Mouse (Mus musculus) kidney, embryonic 15.5 days (tissue): ENCODE results near the gene Mad1l1. TPM values are rescaled to one million over a fixed set of nuclear protein-coding genes. Genes with fewer than 3 reads are reported as not detected.

ENCODE experiments used
- ATAC-seq: fragments of 200-750 bp; cut with Nextera tagmentation; replicated peaks from 2 replicates; pipeline ENCODE4 v1.8.0; 2017; ENCODE audit warnings: moderate TSS enrichment; ENCODE audit not compliant: low FRiP score
- H3K27ac ChIP-seq: fragments of 300-500 bp; sonication (generic); 2 replicates; pipeline ENCODE4 v1.5.1; 2015; ENCODE audit warnings: mild to moderate bottlenecking, inconsistent platforms
- H3K27me3 ChIP-seq: fragments of 300-500 bp; sonication (generic); 2 replicates; pipeline ENCODE4 v1.6.1; 2015; ENCODE audit warnings: inconsistent platforms
- H3K36me3 ChIP-seq: fragments of 300-500 bp; sonication (generic); 2 replicates; pipeline ENCODE4 v1.6.1; 2015; ENCODE audit warnings: inconsistent platforms
- H3K4me1 ChIP-seq: fragments of 300-500 bp; sonication (generic); 2 replicates; pipeline ENCODE4 v1.6.1; 2015; ENCODE audit warnings: inconsistent platforms
- H3K4me2 ChIP-seq: fragments of 300-500 bp; sonication (generic); 2 replicates; pipeline ENCODE4 v1.6.1; 2015; ENCODE audit warnings: moderate library complexity, mild to moderate bottlenecking, inconsistent platforms
- H3K4me3 ChIP-seq: fragments of 300-500 bp; sonication (generic); replicated peaks from 2 replicates; pipeline ENCODE4 v1.5.1; 2015; ENCODE audit warnings: mild to moderate bottlenecking, inconsistent platforms
- H3K9ac ChIP-seq: fragments of 300-500 bp; sonication (generic); 2 replicates; pipeline ENCODE4 v1.6.1; 2015; ENCODE audit warnings: mild to moderate bottlenecking, inconsistent platforms
- H3K9me3 ChIP-seq: fragments of 300-500 bp; sonication (generic); replicated peaks from 2 replicates; pipeline ENCODE4 v1.6.1; 2016; ENCODE audit warnings: inconsistent platforms
- WGBS: fragments of 180-500 bp; shearing (Covaris S2); methylation state at CpG from one replicate; pipeline ENCODE4 v1.1.7; 2015; ENCODE audit warnings: mixed read lengths; 5-methylcytosine and 5-hydroxymethylcytosine counted together
- polyA plus RNA-seq: library from polyadenylated mRNA; unstranded; fragments of >200 nt; fragmentation: Nextera tagmentation; extraction: Ambion mirVana; gene quantifications from 2 replicates; pipeline ENCODE4 v1.2.1, GENCODE M21; 2015

The Mad1l1 gene
- polyA plus RNA-seq, 1 experiment from 2014 or later = 53.0 TPM

- H3K4me2 ChIP-seq = no peak overlapping the region
- H3K27me3 ChIP-seq = no peaks in the 10 kb centered on the region
- H3K9me3 ChIP-seq = no peaks in the 10 kb centered on the region
- 85% methylated on average over 1 of the region's 1 CpGs for WGBS
- H3K36me3 ChIP-seq = no peaks in the 10 kb centered on the region
- no peak for ATAC-seq
- H3K4me3 ChIP-seq = no peak overlapping the region
- peaks cover 10% of the 10 kb centered on the region for H3K4me1 ChIP-seq
- H3K27ac ChIP-seq = no peak overlapping the region
- H3K9ac ChIP-seq = no peak overlapping the region
Measured at GRCm38 (mm10) chr5:140043002-140043401, 278.4 kb downstream of the Mad1l1 start.

- Histone ChIP-seq H3K36me3 (no peaks in the 10 kb centered on the region), H3K4me3 (no peak overlapping the region), H3K27me3 (no peaks in the 10 kb centered on the region), H3K9me3 (no peaks in the 10 kb centered on the region), H3K4me2 (no peak overlapping the region), H3K9ac (no peak overlapping the region), H3K4me1 (peaks cover 10% of the 10 kb centered on the region), H3K27ac (no peak overlapping the region)
- WGBS = 69% methylated on average over 3 of the region's 3 CpGs
- ATAC-seq = no peak
Measured at GRCm38 (mm10) chr5:140042002-140042611, 279.2 kb downstream of the Mad1l1 start.

DNA sequence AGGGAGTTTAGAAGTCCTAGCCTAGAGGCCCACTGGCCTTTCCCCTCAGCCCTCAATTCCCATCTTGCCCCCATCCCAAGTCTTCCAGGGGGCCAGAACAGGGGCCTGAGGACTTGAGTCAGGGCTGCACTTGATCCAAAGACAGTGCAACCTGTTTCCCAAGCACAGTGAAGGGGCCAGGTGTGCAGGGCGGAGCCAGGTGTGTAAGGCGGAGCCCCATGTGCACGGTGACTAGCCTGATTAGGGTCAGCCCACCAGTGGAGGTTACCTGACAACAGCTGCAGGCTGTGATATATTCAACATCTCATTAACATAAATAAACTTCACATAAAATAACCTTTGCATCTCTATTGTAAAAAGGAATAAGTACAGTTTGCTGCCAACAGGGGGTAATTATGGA lies 280.3 kb downstream of the Mad1l1 start:
- H3K4me1 ChIP-seq = peaks cover 10% of the 10 kb centered on the region
- 81% methylated on average over 3 of the region's 3 CpGs for WGBS
- no peaks in the 10 kb centered on the region for H3K27me3 ChIP-seq
- H3K4me2 ChIP-seq = no peak overlapping the region
- H3K27ac ChIP-seq = no peak overlapping the region
- no peaks in the 10 kb centered on the region for H3K36me3 ChIP-seq
- no peak for ATAC-seq
- no peaks in the 10 kb centered on the region for H3K9me3 ChIP-seq
- H3K4me3 ChIP-seq = no peak overlapping the region
- no peak overlapping the region for H3K9ac ChIP-seq

- no peak for ATAC-seq
- Histone ChIP-seq H3K27me3 (no peaks in the 10 kb centered on the region), H3K36me3 (no peaks in the 10 kb centered on the region), H3K9ac (no peak overlapping the region), H3K4me2 (no peak overlapping the region), H3K9me3 (no peaks in the 10 kb centered on the region), H3K27ac (no peak overlapping the region), H3K4me3 (no peak overlapping the region), H3K4me1 (peaks cover 25% of the 10 kb centered on the region)
- WGBS = 85% methylated on average over 6 of the region's 6 CpGs
Measured at GRCm38 (mm10) chr5:140037587-140038233, 283.6 kb downstream of the Mad1l1 start.

DNA sequence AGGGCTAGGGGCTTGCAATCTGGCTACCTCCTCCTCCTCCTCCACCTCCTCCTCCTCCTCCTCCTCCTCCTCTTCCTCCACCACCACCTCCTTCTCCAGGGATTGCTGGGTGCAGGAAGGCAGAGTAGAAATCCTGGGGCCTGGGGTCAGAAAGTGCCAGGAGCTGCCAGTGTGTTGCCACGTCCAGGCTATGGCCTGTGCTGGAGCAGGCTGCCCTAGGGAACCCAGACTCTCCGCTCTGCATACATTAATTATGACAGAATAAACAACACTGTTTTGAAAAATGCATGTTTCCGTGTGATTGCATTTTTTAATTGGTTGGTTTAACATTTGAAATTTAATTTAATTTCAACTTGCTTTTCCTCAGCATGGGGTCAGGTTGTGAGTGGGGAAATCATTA lies 285.7 kb downstream of the Mad1l1 start:
- H3K9me3 ChIP-seq = no peaks in the 10 kb centered on the region
- 80% methylated on average over 3 of the region's 3 CpGs for WGBS
- no peaks in the 10 kb centered on the region for H3K36me3 ChIP-seq
- H3K27me3 ChIP-seq = no peaks in the 10 kb centered on the region
- no peak overlapping the region for H3K4me2 ChIP-seq
- H3K4me3 ChIP-seq = no peak overlapping the region
- no peak for ATAC-seq
- H3K4me1 ChIP-seq = peaks cover 15% of the 10 kb centered on the region
- no peak overlapping the region for H3K27ac ChIP-seq
- no peak overlapping the region for H3K9ac ChIP-seq

- H3K36me3 ChIP-seq = no peaks in the 10 kb centered on the region
- H3K4me1 ChIP-seq = peaks cover 15% of the 10 kb centered on the region
- no peak overlapping the region for H3K27ac ChIP-seq
- no peak overlapping the region for H3K4me3 ChIP-seq
- 53% methylated on average over 1 of the region's 1 CpGs for WGBS
- no peaks in the 10 kb centered on the region for H3K9me3 ChIP-seq
- no peak for ATAC-seq
- no peaks in the 10 kb centered on the region for H3K27me3 ChIP-seq
- H3K4me2 ChIP-seq = no peak overlapping the region
- no peak overlapping the region for H3K9ac ChIP-seq
Measured at GRCm38 (mm10) chr5:140035025-140035330, 286.4 kb downstream of the Mad1l1 start.

GRCm38 (mm10) chr5:140034300-140035024 lies 286.9 kb downstream of the Mad1l1 start:
- H3K27me3 ChIP-seq = no peaks in the 10 kb centered on the region
- no peaks in the 10 kb centered on the region for H3K36me3 ChIP-seq
- H3K9ac ChIP-seq = no peak overlapping the region
- H3K4me1 ChIP-seq = peaks cover 15% of the 10 kb centered on the region
- no peak overlapping the region for H3K4me3 ChIP-seq
- WGBS = 69% methylated on average over 5 of the region's 5 CpGs
- H3K27ac ChIP-seq = no peak overlapping the region
- peak; percentile 73 for ATAC-seq
- H3K4me2 ChIP-seq = no peak overlapping the region
- H3K9me3 ChIP-seq = no peaks in the 10 kb centered on the region

GRCm38 (mm10) chr5:140026366-140026765 lies 295.0 kb downstream of the Mad1l1 start:
- no peak for ATAC-seq
- Histone ChIP-seq H3K9ac (no peak overlapping the region), H3K4me2 (no peak overlapping the region), H3K4me3 (no peak overlapping the region), H3K27ac (no peak overlapping the region), H3K9me3 (no peaks in the 10 kb centered on the region), H3K36me3 (no peaks in the 10 kb centered on the region), H3K27me3 (no peaks in the 10 kb centered on the region), H3K4me1 (peaks cover 14% of the 10 kb centered on the region)
- WGBS = 87% methylated on average over 4 of the region's 4 CpGs

DNA sequence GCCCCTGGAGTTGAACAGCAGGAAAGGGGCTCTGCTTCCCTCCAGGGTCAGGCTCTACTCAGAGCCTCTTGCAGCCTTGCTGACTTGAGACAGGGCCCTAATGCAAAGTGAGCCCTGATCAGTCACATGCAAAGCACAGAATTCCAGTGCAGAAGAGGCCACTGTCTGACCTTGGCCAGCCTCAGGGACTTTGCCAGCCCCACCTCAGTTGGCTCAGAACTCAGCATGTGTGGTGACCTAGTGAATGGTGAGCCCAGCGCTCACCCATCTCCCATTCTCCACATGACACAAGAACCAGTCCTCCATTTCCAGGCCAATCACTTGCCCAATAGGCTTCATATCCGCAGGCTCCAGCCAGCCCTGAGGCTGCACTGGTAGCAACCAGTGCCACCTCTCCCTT lies 296.1 kb downstream of the Mad1l1 start:
- ATAC-seq = no peak
- no peaks in the 10 kb centered on the region for H3K9me3 ChIP-seq
- WGBS = 98% methylated on average over 2 of the region's 2 CpGs
- no peaks in the 10 kb centered on the region for H3K27me3 ChIP-seq
- no peak overlapping the region for H3K4me3 ChIP-seq
- H3K9ac ChIP-seq = no peak overlapping the region
- H3K4me2 ChIP-seq = no peak overlapping the region
- peaks cover 14% of the 10 kb centered on the region for H3K4me1 ChIP-seq
- H3K36me3 ChIP-seq = no peaks in the 10 kb centered on the region
- H3K27ac ChIP-seq = no peak overlapping the region

DNA sequence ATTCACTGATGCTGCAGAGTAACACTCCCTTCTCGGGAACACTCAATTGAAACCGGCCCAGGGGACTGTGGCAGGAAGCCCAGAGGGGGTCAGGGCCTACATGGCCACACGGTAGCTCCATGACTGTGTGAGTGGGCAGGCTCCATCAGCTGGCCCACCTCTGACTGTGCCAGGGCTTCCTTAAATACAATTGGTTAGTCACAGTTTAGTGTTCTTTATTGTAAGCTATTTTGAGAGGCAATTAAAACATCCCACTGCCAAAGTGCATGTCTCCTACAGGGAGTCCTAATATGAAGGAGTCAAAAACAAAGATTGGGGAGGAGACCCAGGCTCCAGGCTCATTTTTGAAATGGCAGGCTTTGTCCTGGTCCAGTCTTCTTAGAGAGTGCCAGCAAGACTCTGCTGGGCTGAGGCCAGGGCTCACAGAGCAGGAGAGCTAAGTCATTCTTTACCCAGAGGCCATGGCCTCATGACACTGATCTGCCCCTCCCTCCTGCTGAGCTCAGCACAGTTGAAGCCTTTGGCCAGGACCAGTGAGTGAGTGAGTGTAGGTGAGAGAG lies 297.3 kb downstream of the Mad1l1 start:
- Histone ChIP-seq H3K9me3 (no peaks in the 10 kb centered on the region), H3K4me2 (no peak overlapping the region), H3K4me1 (peaks cover 14% of the 10 kb centered on the region), H3K27ac (0 out of 2 replicates have a peak overlapping the region, but pooled peaks have one; percentile 24), H3K36me3 (no peaks in the 10 kb centered on the region), H3K4me3 (no peak overlapping the region), H3K27me3 (no peaks in the 10 kb centered on the region), H3K9ac (no peak overlapping the region)
- peak; percentile 84 for ATAC-seq
- WGBS = 49% methylated on average over 3 of the region's 3 CpGs

GRCm38 (mm10) chr5:140022861-140023260 lies 298.5 kb downstream of the Mad1l1 start:
- Histone ChIP-seq H3K36me3 (no peaks in the 10 kb centered on the region), H3K4me2 (no peak overlapping the region), H3K4me3 (no peak overlapping the region), H3K27me3 (no peaks in the 10 kb centered on the region), H3K9ac (no peak overlapping the region), H3K9me3 (no peaks in the 10 kb centered on the region), H3K4me1 (peaks cover 12% of the 10 kb centered on the region), H3K27ac (no peak overlapping the region)
- 78% methylated on average over 6 of the region's 6 CpGs for WGBS
- ATAC-seq = no peak

- Histone ChIP-seq H3K4me2 (no peak overlapping the region), H3K27ac (no peak overlapping the region), H3K36me3 (no peaks in the 10 kb centered on the region), H3K27me3 (no peaks in the 10 kb centered on the region), H3K4me3 (no peak overlapping the region), H3K9me3 (no peaks in the 10 kb centered on the region), H3K4me1 (peaks cover 12% of the 10 kb centered on the region), H3K9ac (no peak overlapping the region)
- no peak for ATAC-seq
- 86% methylated on average over 10 of the region's 10 CpGs for WGBS
Measured at GRCm38 (mm10) chr5:140021755-140022154, 299.6 kb downstream of the Mad1l1 start.
